Mouse (Mus musculus) left cerebral cortex, postnatal 36 days (tissue): ENCODE results near the gene Riok2. TPM values are rescaled to one million over a fixed set of nuclear protein-coding genes. Genes with fewer than 3 reads are reported as not detected.

Source experiments
- total RNA-seq, 2 experiments: library from RNA; stranded (reverse); gene quantifications; 2 replicates each; pipeline ENCODE4 v1.2.3; 2021

Gene Riok2
- total RNA-seq, 2 experiments from 2014 or later: 17.2 to 19.0 TPM

Other genes starting within 250 kb of the Riok2 start
- gene Lix1, start 28.4 kb downstream of the Riok2 start, total RNA-seq: 10 to 100 TPM; 64.0 to 72.6 TPM